ENCODE assay signal across 9 mouse cellular contexts in the genomic region with DNA sequence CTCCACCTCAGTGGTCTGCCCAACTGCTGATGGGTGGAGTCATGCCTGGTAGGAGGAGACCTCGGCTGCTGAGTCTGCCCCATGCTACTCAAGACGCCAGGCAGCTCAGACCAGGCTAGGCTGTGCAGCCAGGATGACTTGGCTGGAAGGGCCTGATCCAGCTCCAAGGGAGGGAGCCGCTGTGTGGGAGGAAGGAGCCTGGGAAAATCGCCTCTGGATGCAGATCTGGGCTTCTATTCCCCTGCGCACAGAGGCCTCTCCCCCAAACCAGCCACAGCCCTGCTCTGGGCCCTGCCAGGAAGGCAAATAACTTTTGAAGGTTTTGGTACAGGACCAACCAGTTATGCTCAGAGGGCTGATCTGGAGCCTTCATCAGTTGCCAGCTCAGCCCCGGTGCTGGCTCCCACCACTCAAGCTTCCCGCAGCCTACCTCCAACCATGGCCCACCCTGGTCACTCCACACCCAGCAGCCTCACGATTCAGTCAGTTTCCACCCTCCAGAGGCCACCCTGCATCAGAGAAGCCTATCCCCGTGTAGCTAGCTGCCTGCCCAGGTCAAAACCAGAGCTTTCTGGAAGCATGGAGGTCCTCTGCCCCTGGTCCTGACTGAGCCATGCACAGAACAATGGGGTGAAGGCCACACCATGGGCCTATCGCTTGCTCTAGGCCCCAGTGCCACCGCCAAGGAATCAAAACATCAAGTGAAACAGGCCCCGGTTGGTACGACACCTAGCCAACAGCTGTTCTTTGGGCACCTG. TPM values are rescaled to one million over a fixed set of nuclear protein-coding genes. Genes with fewer than 3 reads are reported as not detected.
A peak's percentile ranks its signal among the peaks of the same experiment; 100 is the strongest.
DNase-seq lines count a peak whose midpoint lies in the region; ATAC-seq lines count a peak whose summit lies in the region.
"Had no signal": no experiment of that assay in that cellular context is flagged by ENCODE, and none has a peak within 500 bp of the region (broad histone marks: within the 10 kb centered on the region; RNA-seq: fewer than 3 reads in every experiment).

No protein-coding gene starts in this region.

- peak; percentile 16; the same call in 1 of the 2 replicates for ATAC-seq in kidney, embryonic 15.5 days (replicated peaks; ENCODE audit: low FRiP score)
- ATAC-seq in hindbrain, embryonic 11.5 days (ENCODE audit: low FRiP score): no peak

- no peaks in the 10 kb centered on the region for H3K27me3 ChIP-seq in kidney, embryonic 15.5 days
- H3K27me3 ChIP-seq in hindbrain, embryonic 11.5 days (ENCODE audit: control insufficient read depth, insufficient read depth, low read length): no peaks in the 10 kb centered on the region

- 72% methylated on average over 13 of the region's 13 CpGs for WGBS in kidney, embryonic 15.5 days
- 85% methylated on average over 13 of the region's 13 CpGs for WGBS in hindbrain, embryonic 11.5 days

- H3K4me1 ChIP-seq in kidney, embryonic 15.5 days: peaks cover 25% of the 10 kb centered on the region
- H3K4me1 ChIP-seq in hindbrain, embryonic 11.5 days (replicated peaks; ENCODE audit: control insufficient read depth, insufficient read depth, low read length): no peaks in the 10 kb centered on the region
- H3K4me1 ChIP-seq: limb, embryonic 13.5 days had no signal

- no peak overlapping the region for H3K4me3 ChIP-seq in kidney, embryonic 15.5 days (replicated peaks)
- no peak overlapping the region for H3K4me3 ChIP-seq in hindbrain, embryonic 11.5 days (ENCODE audit: low read depth, low read length)
- H3K4me3 ChIP-seq: limb, embryonic 13.5 days had no signal

- H3K27ac ChIP-seq in kidney, embryonic 15.5 days: peak overlapping the region; percentile 25; the same call in 1 of the 2 replicates
- H3K27ac ChIP-seq in hindbrain, embryonic 11.5 days (ENCODE audit: low read depth, low read length): no peak overlapping the region
- H3K27ac ChIP-seq: limb, embryonic 13.5 days had no signal

- H3K9me3 ChIP-seq in kidney, embryonic 15.5 days (replicated peaks): no peaks in the 10 kb centered on the region
- H3K9me3 ChIP-seq in hindbrain, embryonic 11.5 days (ENCODE audit: control insufficient read depth, low read length): no peaks in the 10 kb centered on the region
- H3K9me3 ChIP-seq: limb, embryonic 13.5 days had no signal

- DNase-seq in kidney, adult 18-20 months: no peak
- DNase-seq in ZHBTc4 (ENCODE audit: low read depth, low spot score): peak; percentile 45
- DNase-seq in gastrocnemius, postnatal 25 days: peak; percentile 82
- DNase-seq in lung, postnatal 10 days: peak; percentile 80
- DNase-seq in embryo, embryonic 10 days (ENCODE audit: low spot score): no peak
- DNase-seq in retina, postnatal 1 day: no peak
- no peak for DNase-seq in hindbrain, embryonic 11.5 days (ENCODE audit: low spot score)

- no peak overlapping the region for H3K4me2 ChIP-seq in kidney, embryonic 15.5 days
- H3K4me2 ChIP-seq in hindbrain, embryonic 11.5 days (replicated peaks; ENCODE audit: low read depth, low read length): no peak overlapping the region
- H3K4me2 ChIP-seq: limb, embryonic 13.5 days had no signal

- H3K9ac ChIP-seq in kidney, embryonic 15.5 days: no peak overlapping the region
- no peak overlapping the region for H3K9ac ChIP-seq in hindbrain, embryonic 11.5 days (ENCODE audit: low read depth, low read length)
- H3K9ac ChIP-seq: limb, embryonic 13.5 days had no signal

- peaks cover 51% of the 10 kb centered on the region for H3K36me3 ChIP-seq in kidney, embryonic 15.5 days
- H3K36me3 ChIP-seq in hindbrain, embryonic 11.5 days (ENCODE audit: control insufficient read depth, insufficient read depth, low read length): peaks cover 7% of the 10 kb centered on the region; the same call in 1 of the 2 replicates

RNA-seq across cellular contexts. Expression of gene Rsph9, which starts 14.1 kb away (rescaled TPM):
- polyA plus RNA-seq in kidney, embryonic 15.5 days (2015; fragmentation: Nextera tagmentation; extraction: Ambion mirVana): 11.7 and 12.1 TPM in 2 replicates
- under 1 TPM; 0.29 to 0.38 TPM for total RNA-seq in gastrocnemius, postnatal 25 days (2021)
- polyA plus RNA-seq in hindbrain, embryonic 11.5 days (2014; fragmentation: Nextera tagmentation; extraction: Ambion mirVana): 17.6 and 20.1 TPM in 2 replicates

RNA-seq across cellular contexts. Expression of gene Mrps18a, which starts 19.1 kb away (rescaled TPM):
- polyA plus RNA-seq in kidney, embryonic 15.5 days (2015; fragmentation: Nextera tagmentation; extraction: Ambion mirVana): 154 and 155 TPM in 2 replicates
- total RNA-seq in gastrocnemius, postnatal 25 days (2021): 10 to 100 TPM; 74.1 to 79.3 TPM
- polyA plus RNA-seq in hindbrain, embryonic 11.5 days (2014; fragmentation: Nextera tagmentation; extraction: Ambion mirVana): 122 and 130 TPM in 2 replicates

RNA-seq across cellular contexts. Expression of gene Mad2l1bp, which starts 23.4 kb away (rescaled TPM):
- polyA plus RNA-seq in kidney, embryonic 15.5 days (2015; fragmentation: Nextera tagmentation; extraction: Ambion mirVana): 37.5 and 39.2 TPM in 2 replicates
- 10 to 100 TPM; 16.5 to 18.3 TPM for total RNA-seq in gastrocnemius, postnatal 25 days (2021)
- 37.9 and 38.0 TPM in 2 replicates for polyA plus RNA-seq in hindbrain, embryonic 11.5 days (2014; fragmentation: Nextera tagmentation; extraction: Ambion mirVana)

RNA-seq across cellular contexts. Expression of gene Gtpbp2, which starts 30.9 kb away (rescaled TPM):
- polyA plus RNA-seq in kidney, embryonic 15.5 days (2015; fragmentation: Nextera tagmentation; extraction: Ambion mirVana): 36.8 and 44.4 TPM in 2 replicates
- 10 to 100 TPM; 46.5 to 50.8 TPM for total RNA-seq in gastrocnemius, postnatal 25 days (2021)
- polyA plus RNA-seq in hindbrain, embryonic 11.5 days (2014; fragmentation: Nextera tagmentation; extraction: Ambion mirVana): 23.3 and 27.2 TPM in 2 replicates

Comparison
In these comparisons a context has a peak if more than half of its experiments do, and no peak if none do; other contexts are left out.
1. DNase-seq: peak in ZHBTc4 (single experiment), gastrocnemius, postnatal 25 days (single experiment) and lung, postnatal 10 days (single experiment); none in kidney, adult 18-20 months (single experiment), embryo, embryonic 10 days (single experiment), retina, postnatal 1 day (single experiment) and hindbrain, embryonic 11.5 days (single experiment).